Mouse (Mus musculus) heart, adult 2 months (tissue): Measurements from ENCODE around the gene Zbtb14.
A peak's percentile ranks its signal among the peaks of the same experiment; 100 is the strongest.

Experiments used
- CTCF ChIP-seq: fragments of 200-600 bp; IDR thresholded peaks from 2 replicates; pipeline ENCODE4 v1.8.1; 2022; ENCODE audit warnings: antibody characterized with exemption, mild to moderate bottlenecking, moderate library complexity
- POLR2A ChIP-seq: fragments of 200-500 bp; IDR thresholded peaks from 2 replicates; pipeline ENCODE4 v1.6.1; 2011; ENCODE audit warnings: mild to moderate bottlenecking, low read depth, low read length, control low read depth; ENCODE audit not compliant: insufficient read depth

GRCm38 (mm10) chr17:69396147-69397033 lies 13.5 kb downstream of the Zbtb14 start:
- TF ChIP-seq CTCF = peak; percentile 65
- TF ChIP-seq POLR2A = peak; percentile 43; the same call in 1 of the 2 replicates
